Comparison of ENCODE assay signal across 8 mouse cellular contexts in the genomic region with DNA sequence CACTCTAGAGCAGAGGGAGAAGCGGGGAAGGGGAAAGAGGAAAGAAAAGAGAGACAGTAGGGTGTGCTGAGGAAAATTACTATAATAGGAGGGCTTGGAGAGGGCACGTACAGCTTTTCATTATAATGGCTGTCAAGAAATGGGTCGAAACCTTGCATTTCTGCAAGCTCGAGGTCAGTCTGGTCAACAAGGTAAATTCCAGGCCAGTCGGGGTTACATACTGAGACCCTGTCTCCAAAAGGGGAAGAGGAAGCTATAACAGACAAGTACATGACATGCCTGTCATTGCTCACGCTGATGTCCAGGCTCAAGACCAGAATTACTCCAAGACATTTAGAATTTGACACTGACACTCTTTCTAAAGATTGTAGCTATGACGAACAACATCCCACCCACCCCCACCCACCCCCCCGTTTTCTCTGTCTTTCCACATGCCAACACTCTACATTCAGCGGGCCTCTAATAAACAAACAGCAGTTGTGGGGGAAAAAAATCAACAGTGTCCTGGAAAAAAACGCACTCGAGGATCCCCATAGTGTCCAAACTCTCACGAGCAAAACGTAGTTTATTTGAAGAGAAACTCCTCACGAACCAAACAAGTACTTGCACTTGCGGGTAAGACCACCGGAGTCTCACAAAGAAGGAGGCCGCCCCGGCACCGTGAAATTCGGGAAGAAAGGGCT. TPM values are rescaled to one million over a fixed set of nuclear protein-coding genes. Genes with fewer than 3 reads are reported as not detected.
DNase-seq lines count a peak whose midpoint lies in the region; ATAC-seq and TF ChIP-seq lines count a peak whose summit lies in the region.

Irak1bp1 (plus strand) TSS at position 534 of the 683 bp plus-strand sequence.

- DNase-seq in kidney, adult 9 months = no peak
- peak; percentile 10 for DNase-seq in ZHBTc4 (ENCODE audit: low read depth, low spot score)
- no peak for DNase-seq in forebrain, postnatal 0 days
- DNase-seq in limb, embryonic 11.5 days (ENCODE audit: low spot score) = peak; percentile 40
- DNase-seq in urinary bladder, postnatal 36 days (ENCODE audit: low spot score in 2 of 2) = no peak
- no peak for DNase-seq in thymus, postnatal 25 days

- TF ChIP-seq CTCF in forebrain, postnatal 0 days (IDR thresholded peaks at IDR 0.05; ENCODE audit: low read depth) = no peak
- TF ChIP-seq CTCF in olfactory bulb, adult 2 months (IDR thresholded peaks at IDR 0.05; ENCODE audit: insufficient read depth, low read depth, low read length) = no peak

- H3K36me3 ChIP-seq in kidney, embryonic 16.5 days (ENCODE audit: insufficient read depth, low read length) = no peaks in the 10 kb centered on the region
- no peaks in the 10 kb centered on the region for H3K36me3 ChIP-seq in forebrain, postnatal 0 days (ENCODE audit: insufficient read depth)
- no peaks in the 10 kb centered on the region for H3K36me3 ChIP-seq in limb, embryonic 11.5 days (ENCODE audit: control insufficient read depth, insufficient read depth, low read length)

- WGBS in kidney, embryonic 16.5 days = 17% methylated on average over 20 of the region's 20 CpGs
- WGBS in forebrain, postnatal 0 days = 14% methylated on average over 20 of the region's 20 CpGs
- WGBS in limb, embryonic 11.5 days = 15% methylated on average over 20 of the region's 20 CpGs
- WGBS in olfactory bulb, adult 2 months = 9% methylated on average over 20 of the region's 20 CpGs

- no peaks in the 10 kb centered on the region for H3K9me3 ChIP-seq in kidney, embryonic 16.5 days (ENCODE audit: low read length)
- no peaks in the 10 kb centered on the region for H3K9me3 ChIP-seq in forebrain, postnatal 0 days (ENCODE audit: low read length)
- no peaks in the 10 kb centered on the region for H3K9me3 ChIP-seq in limb, embryonic 11.5 days (ENCODE audit: control insufficient read depth, low read length)

- peak within 1 kb of the TSS; percentile 74 for H3K4me2 ChIP-seq in kidney, embryonic 16.5 days (replicated peaks; ENCODE audit: low read depth, low read length)
- H3K4me2 ChIP-seq in forebrain, postnatal 0 days (ENCODE audit: low read depth) = peak within 1 kb of the TSS; percentile 60
- H3K4me2 ChIP-seq in limb, embryonic 11.5 days (ENCODE audit: low read depth, severe bottlenecking) = peak within 1 kb of the TSS; percentile 47

- peak within 1 kb of the TSS; percentile 90 for H3K4me3 ChIP-seq in kidney, embryonic 16.5 days (ENCODE audit: low read length)
- peak within 1 kb of the TSS; percentile 90 for H3K4me3 ChIP-seq in forebrain, postnatal 0 days (ENCODE audit: low read depth, low read length)
- peak within 1 kb of the TSS; percentile 75 for H3K4me3 ChIP-seq in limb, embryonic 11.5 days (ENCODE audit: low read depth, low read length)
- H3K4me3 ChIP-seq in olfactory bulb, adult 2 months (ENCODE audit: insufficient read depth, low read depth, low read length) = peak within 1 kb of the TSS; percentile 93

- peak within 1 kb of the TSS; percentile 88 for H3K27ac ChIP-seq in kidney, embryonic 16.5 days (ENCODE audit: low read length)
- peak within 1 kb of the TSS; percentile 96 for H3K27ac ChIP-seq in forebrain, postnatal 0 days (ENCODE audit: low read depth, low read length)
- peak within 1 kb of the TSS; percentile 89 for H3K27ac ChIP-seq in limb, embryonic 11.5 days (replicated peaks; ENCODE audit: low read depth, low read length)
- peak within 1 kb of the TSS; percentile 90 for H3K27ac ChIP-seq in olfactory bulb, adult 2 months (ENCODE audit: insufficient read depth, low read depth, low read length)

- peaks cover 11% of the 10 kb centered on the region for H3K4me1 ChIP-seq in kidney, embryonic 16.5 days (ENCODE audit: insufficient read depth, low read length)
- H3K4me1 ChIP-seq in forebrain, postnatal 0 days (ENCODE audit: insufficient read depth) = peaks cover 11% of the 10 kb centered on the region
- H3K4me1 ChIP-seq in limb, embryonic 11.5 days (ENCODE audit: control insufficient read depth, insufficient read depth, low read length) = 0 out of 2 replicates have a peak, but pooled peaks cover 2% of the 10 kb centered on the region
- H3K4me1 ChIP-seq in olfactory bulb, adult 2 months (ENCODE audit: control insufficient read depth, insufficient read depth, low read length) = no peaks in the 10 kb centered on the region

- peak; percentile 32 for ATAC-seq in kidney, embryonic 16.5 days (ENCODE audit: low FRiP score, low TSS enrichment)
- ATAC-seq in forebrain, postnatal 0 days = peak; percentile 46
- ATAC-seq in limb, embryonic 11.5 days (ENCODE audit: insufficient number of reproducible peaks, low FRiP score, low TSS enrichment, low read depth) = peak; percentile 37; the same call in 1 of the 2 replicates

- H3K9ac ChIP-seq in kidney, embryonic 16.5 days (replicated peaks; ENCODE audit: low read length) = peak within 1 kb of the TSS; percentile 88
- H3K9ac ChIP-seq in forebrain, postnatal 0 days = peak within 1 kb of the TSS; percentile 99
- peak within 1 kb of the TSS; percentile 87 for H3K9ac ChIP-seq in limb, embryonic 11.5 days (ENCODE audit: low read length)

- TF ChIP-seq POLR2A in olfactory bulb, adult 2 months (IDR thresholded peaks at IDR 0.05; ENCODE audit: insufficient read depth, low read depth, low read length) = no peak

- H3K27me3 ChIP-seq in kidney, embryonic 16.5 days (ENCODE audit: insufficient read depth, low read length) = no peaks in the 10 kb centered on the region
- H3K27me3 ChIP-seq in forebrain, postnatal 0 days (ENCODE audit: insufficient read depth, low read length) = no peaks in the 10 kb centered on the region
- H3K27me3 ChIP-seq in limb, embryonic 11.5 days (ENCODE audit: control insufficient read depth, insufficient read depth, low read length) = no peaks in the 10 kb centered on the region

RNA-seq across cellular contexts. Expression of gene Irak1bp1, which starts in this region (rescaled TPM):
- polyA plus RNA-seq in kidney, embryonic 16.5 days (2015; fragmentation: Nextera tagmentation; extraction: Ambion mirVana) = 19.4 and 20.4 TPM in 2 replicates
- total RNA-seq in forebrain, postnatal 0 days (2014; rRNA removed) = 44.4 and 46.9 TPM in 2 replicates
- 52.0 and 61.4 TPM in 2 replicates for polyA plus RNA-seq in forebrain, postnatal 0 days (2015; fragmentation: Nextera tagmentation; extraction: Ambion mirVana)
- polyA plus RNA-seq in limb, embryonic 11.5 days (2014; fragmentation: Nextera tagmentation; extraction: Ambion mirVana) = 31.3 and 31.4 TPM in 2 replicates
- not detected in 2 replicates for polyA plus RNA-seq in olfactory bulb, adult 2 months (2012; ENCODE audit: insufficient read depth, insufficient read length, low replicate concordance, missing spikeins)

Comparison
In these comparisons a context has a peak if more than half of its experiments do, and no peak if none do; other contexts are left out.
1. RNA of gene Irak1bp1 (polyA plus RNA-seq): 52.0 to 61.4 TPM in forebrain, postnatal 0 days, 31.3 to 31.4 TPM in limb, embryonic 11.5 days and 19.4 to 20.4 TPM in kidney, embryonic 16.5 days; not detected in olfactory bulb, adult 2 months; every median in the first group is over 10 times any median in the second.
2. DNase-seq: peak in ZHBTc4 (single experiment) and limb, embryonic 11.5 days (single experiment); none in kidney, adult 9 months (single experiment), forebrain, postnatal 0 days (single experiment), urinary bladder, postnatal 36 days (0 of 2) and thymus, postnatal 25 days (single experiment).
3. Peak in every context shown above with its lines, with median percentiles within 50 percentile points of each other: ATAC-seq, H3K27ac ChIP-seq, H3K4me2 ChIP-seq, H3K4me3 ChIP-seq and H3K9ac ChIP-seq.